Mouse (Mus musculus): ENCODE data around the gene Ano1. TPM values are rescaled to one million over a fixed set of nuclear protein-coding genes. Genes with fewer than 3 reads are reported as not detected.
A peak's percentile ranks its signal among the peaks of the same experiment; 100 is the strongest.

The Ano1 gene
- total and polyA plus RNA-seq, 2 experiments from 2014 or later, result 7.5 to 11.6 TPM

DNA sequence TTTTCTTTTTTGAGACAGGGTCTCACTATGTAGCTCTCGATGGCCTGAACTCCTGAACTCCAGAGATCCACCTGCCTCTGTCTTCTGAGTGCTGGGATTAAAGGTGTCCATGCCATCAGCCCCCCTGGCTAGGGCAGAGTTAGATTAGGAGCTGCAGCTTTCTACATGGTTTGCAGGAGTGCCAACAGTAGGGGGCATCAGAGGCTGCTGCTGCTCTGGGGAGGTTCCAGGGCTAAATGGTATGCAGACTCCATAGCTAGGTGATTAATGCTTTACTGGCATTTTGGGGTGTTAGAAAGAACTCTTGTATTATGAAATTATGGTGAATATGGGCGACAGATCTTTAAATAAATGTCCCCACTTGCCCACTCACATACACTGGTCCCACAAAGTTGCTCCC is 164.5 kb downstream of the Ano1 start:
- H3K27me3 ChIP-seq (ENCODE audit: insufficient read depth, low read length), result no peaks in the 10 kb centered on the region
- H3K9ac ChIP-seq (replicated peaks; ENCODE audit: low read length, poor library complexity, severe bottlenecking), result no peak overlapping the region
- peak; percentile 57 for DNase-seq (ENCODE audit: low spot score)
- no peak overlapping the region for H3K4me2 ChIP-seq (ENCODE audit: low read depth, low read length, poor library complexity, severe bottlenecking)
- no peak for ATAC-seq (ENCODE audit: low FRiP score)
- 58% methylated on average over 2 of the region's 2 CpGs for WGBS
- no peak overlapping the region for H3K4me3 ChIP-seq (ENCODE audit: low read depth, low read length)
- no peak overlapping the region for H3K27ac ChIP-seq (ENCODE audit: low read depth, low read length)
- peaks cover 4% of the 10 kb centered on the region; the same call in 1 of the 2 replicates for H3K4me1 ChIP-seq (ENCODE audit: insufficient read depth, low read length)
- peak; percentile 74 for TF ChIP-seq CTCF (IDR thresholded peaks at IDR 0.05)
- H3K9me3 ChIP-seq (ENCODE audit: low read length), result no peaks in the 10 kb centered on the region
- peaks cover 4% of the 10 kb centered on the region; the same call in 1 of the 2 replicates for H3K36me3 ChIP-seq (ENCODE audit: insufficient read depth, low read length)

DNA sequence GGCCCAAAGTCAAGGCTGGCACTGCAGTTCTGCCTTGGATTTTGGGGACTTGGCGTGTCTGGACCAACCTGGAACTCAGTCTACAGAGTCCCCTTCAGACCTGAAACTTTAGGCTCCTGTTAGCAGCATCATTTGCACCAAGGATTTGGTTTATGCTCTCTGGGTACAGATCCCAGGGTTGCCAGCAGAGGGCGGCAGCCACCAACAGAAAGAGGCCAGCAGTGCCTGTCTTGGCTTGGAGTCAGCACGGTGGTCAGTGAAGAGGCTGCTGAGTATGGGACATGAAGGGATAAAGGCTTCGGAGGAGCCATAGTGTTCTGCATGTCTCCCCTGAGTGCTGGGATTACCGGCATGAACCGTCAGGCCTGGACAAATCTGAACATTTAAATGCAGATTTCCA is 166.1 kb downstream of the Ano1 start:
- Histone ChIP-seq H3K27me3 (ENCODE audit: insufficient read depth, low read length) (no peaks in the 10 kb centered on the region), H3K4me3 (ENCODE audit: low read depth, low read length) (no peak overlapping the region), H3K27ac (ENCODE audit: low read depth, low read length) (no peak overlapping the region), H3K9ac (replicated peaks; ENCODE audit: low read length, poor library complexity, severe bottlenecking) (no peak overlapping the region), H3K4me2 (ENCODE audit: low read depth, low read length, poor library complexity, severe bottlenecking) (no peak overlapping the region), H3K4me1 (ENCODE audit: insufficient read depth, low read length) (peaks cover 11% of the 10 kb centered on the region), H3K36me3 (ENCODE audit: insufficient read depth, low read length) (no peaks in the 10 kb centered on the region), H3K9me3 (ENCODE audit: low read length) (no peaks in the 10 kb centered on the region)
- no peak for ATAC-seq (ENCODE audit: low FRiP score)
- peak; percentile 97 for TF ChIP-seq CTCF (IDR thresholded peaks at IDR 0.05)
- WGBS, result 7% methylated on average over 6 of the region's 6 CpGs
- peak; percentile 82 for DNase-seq (ENCODE audit: low spot score)

DNA sequence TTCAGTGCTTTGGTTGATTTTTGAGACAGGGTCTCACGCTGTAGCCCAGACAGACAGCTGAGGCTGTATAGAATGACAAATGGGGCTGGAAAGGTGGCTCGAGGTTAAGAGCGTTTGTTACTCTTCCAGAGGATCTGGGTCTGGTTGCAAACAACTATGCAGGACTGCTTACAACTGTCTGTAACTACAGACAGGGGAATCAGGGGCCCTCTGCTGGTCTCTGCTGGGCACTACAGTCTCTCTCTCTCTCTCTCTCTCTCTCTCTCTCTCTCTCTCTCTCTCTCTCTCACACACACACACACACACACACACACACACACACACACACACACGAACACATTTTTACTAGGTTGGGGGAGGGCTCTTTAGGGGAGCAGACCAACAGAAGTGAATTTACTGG is 168.2 kb downstream of the Ano1 start:
- DNase-seq (ENCODE audit: low spot score), result peak; percentile 81
- no peak for ATAC-seq (ENCODE audit: low FRiP score)
- Histone ChIP-seq H3K36me3 (ENCODE audit: insufficient read depth, low read length) (no peaks in the 10 kb centered on the region; the same call in 1 of the 2 replicates), H3K4me3 (ENCODE audit: low read depth, low read length) (no peak overlapping the region), H3K4me2 (ENCODE audit: low read depth, low read length, poor library complexity, severe bottlenecking) (no peak overlapping the region), H3K27ac (ENCODE audit: low read depth, low read length) (no peak overlapping the region), H3K9ac (replicated peaks; ENCODE audit: low read length, poor library complexity, severe bottlenecking) (no peak overlapping the region), H3K4me1 (ENCODE audit: insufficient read depth, low read length) (peaks cover 13% of the 10 kb centered on the region), H3K9me3 (ENCODE audit: low read length) (no peaks in the 10 kb centered on the region), H3K27me3 (ENCODE audit: insufficient read depth, low read length) (no peaks in the 10 kb centered on the region)
- WGBS, result 5% methylated on average over 4 of the region's 4 CpGs
- peak; percentile 79 for TF ChIP-seq CTCF (IDR thresholded peaks at IDR 0.05)

DNA sequence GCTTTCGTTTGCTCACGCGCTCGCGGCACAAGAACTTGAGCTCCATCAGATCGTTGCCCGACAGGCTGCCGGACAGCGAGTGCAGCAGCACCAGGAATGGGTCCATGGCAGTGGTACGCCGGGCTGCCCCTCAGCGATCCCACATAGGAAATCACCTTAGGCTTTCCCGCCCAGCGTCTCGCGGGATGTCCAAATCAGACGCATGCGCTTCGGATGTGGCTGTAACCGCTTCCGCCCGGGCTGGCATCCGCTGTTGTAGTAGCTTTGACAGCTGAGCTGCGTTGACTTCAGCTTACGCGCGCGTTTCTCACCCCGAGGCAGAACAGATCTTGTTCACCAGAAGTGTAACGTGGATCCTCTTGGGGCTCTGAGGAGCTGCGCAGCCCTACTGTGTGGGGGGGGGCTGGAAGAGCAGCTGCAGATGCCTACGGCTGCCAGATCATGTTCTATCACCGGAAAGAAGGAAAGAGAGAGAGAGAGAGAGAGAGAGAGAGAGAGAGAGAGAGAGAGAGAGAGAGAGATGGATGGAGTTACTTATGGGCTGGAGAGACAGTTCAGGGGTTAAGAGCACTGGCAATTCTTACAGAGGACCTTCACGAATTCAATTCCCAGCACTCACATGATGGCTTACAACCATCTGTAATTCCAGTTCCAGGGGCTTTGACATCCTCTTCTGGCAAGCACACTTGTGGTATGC is 169.3 kb downstream of the Ano1 start, which contains the start of gene Fadd:
Gene Fadd (minus strand): TSS at position 180 of the 697 bp plus-strand sequence.
- H3K27me3 ChIP-seq (ENCODE audit: insufficient read depth, low read length), result no peaks in the 10 kb centered on the region
- no peaks in the 10 kb centered on the region; the same call in 1 of the 2 replicates for H3K36me3 ChIP-seq (ENCODE audit: insufficient read depth, low read length)
- H3K4me3 ChIP-seq (ENCODE audit: low read depth, low read length), result peak within 1 kb of the TSS; percentile 76
- peak; percentile 90 for ATAC-seq (ENCODE audit: low FRiP score)
- H3K9ac ChIP-seq (replicated peaks; ENCODE audit: low read length, poor library complexity, severe bottlenecking), result peak within 1 kb of the TSS; percentile 83
- peak within 1 kb of the TSS; percentile 91 for H3K27ac ChIP-seq (ENCODE audit: low read depth, low read length)
- no peak; the same call in 1 of the 2 replicates for TF ChIP-seq CTCF (IDR thresholded peaks at IDR 0.05)
- no peaks in the 10 kb centered on the region for H3K9me3 ChIP-seq (ENCODE audit: low read length)
- peak; percentile 96 for DNase-seq (ENCODE audit: low spot score)
- WGBS, result 1% methylated on average over 34 of the region's 34 CpGs
- H3K4me2 ChIP-seq (ENCODE audit: low read depth, low read length, poor library complexity, severe bottlenecking), result peak within 1 kb of the TSS; percentile 83
- peaks cover 13% of the 10 kb centered on the region for H3K4me1 ChIP-seq (ENCODE audit: insufficient read depth, low read length)

DNA sequence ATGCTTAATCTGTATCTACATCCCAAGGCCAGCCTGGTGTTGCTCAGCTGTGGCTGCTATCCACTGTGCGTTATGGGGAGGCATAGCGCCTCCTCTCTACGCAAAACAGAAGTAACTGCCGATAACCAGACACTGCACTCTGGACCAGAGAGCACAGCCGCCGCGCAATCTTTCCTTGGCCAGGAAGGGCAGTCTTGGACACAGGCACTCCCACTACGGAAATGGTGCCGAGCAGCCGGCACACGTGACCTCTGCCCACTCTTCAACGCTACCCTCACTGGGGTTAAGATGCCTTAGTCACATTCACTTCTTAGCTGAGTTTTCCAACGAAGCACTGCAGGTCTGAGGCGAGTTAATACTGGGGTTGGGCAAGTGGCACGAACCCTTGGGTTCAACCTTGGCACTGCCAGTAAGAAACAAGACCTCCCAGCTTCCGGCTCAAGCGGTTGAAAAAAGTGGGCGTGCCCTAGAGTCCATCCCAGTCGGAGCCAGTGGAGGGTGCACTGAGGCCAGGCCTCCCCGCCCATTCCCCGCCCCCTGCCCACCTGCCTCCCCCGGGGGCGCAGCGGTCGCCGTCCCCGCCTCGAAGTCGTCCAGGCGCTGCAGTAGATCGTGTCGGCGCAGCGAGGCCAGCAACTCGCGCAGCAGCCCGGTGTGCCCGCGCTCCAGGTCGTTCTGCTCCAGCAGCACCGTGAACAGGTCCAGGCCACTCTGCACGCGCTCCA is 170.1 kb downstream of the Ano1 start:
- H3K36me3 ChIP-seq (ENCODE audit: insufficient read depth, low read length), result no peaks in the 10 kb centered on the region; the same call in 1 of the 2 replicates
- peak overlapping the region; percentile 91 for H3K27ac ChIP-seq (ENCODE audit: low read depth, low read length)
- H3K27me3 ChIP-seq (ENCODE audit: insufficient read depth, low read length), result no peaks in the 10 kb centered on the region
- no peaks in the 10 kb centered on the region for H3K9me3 ChIP-seq (ENCODE audit: low read length)
- DNase-seq (ENCODE audit: low spot score), result peak; percentile 87
- H3K4me3 ChIP-seq (ENCODE audit: low read depth, low read length), result peak overlapping the region; percentile 76
- peak overlapping the region; percentile 83 for H3K9ac ChIP-seq (replicated peaks; ENCODE audit: low read length, poor library complexity, severe bottlenecking)
- peaks cover 13% of the 10 kb centered on the region for H3K4me1 ChIP-seq (ENCODE audit: insufficient read depth, low read length)
- WGBS, result under 1% methylated on average over 42 of the region's 43 CpGs
- ATAC-seq (ENCODE audit: low FRiP score), result peak; percentile 86
- H3K4me2 ChIP-seq (ENCODE audit: low read depth, low read length, poor library complexity, severe bottlenecking), result peak overlapping the region; percentile 83
- TF ChIP-seq CTCF (IDR thresholded peaks at IDR 0.05), result peak; percentile 82

DNA sequence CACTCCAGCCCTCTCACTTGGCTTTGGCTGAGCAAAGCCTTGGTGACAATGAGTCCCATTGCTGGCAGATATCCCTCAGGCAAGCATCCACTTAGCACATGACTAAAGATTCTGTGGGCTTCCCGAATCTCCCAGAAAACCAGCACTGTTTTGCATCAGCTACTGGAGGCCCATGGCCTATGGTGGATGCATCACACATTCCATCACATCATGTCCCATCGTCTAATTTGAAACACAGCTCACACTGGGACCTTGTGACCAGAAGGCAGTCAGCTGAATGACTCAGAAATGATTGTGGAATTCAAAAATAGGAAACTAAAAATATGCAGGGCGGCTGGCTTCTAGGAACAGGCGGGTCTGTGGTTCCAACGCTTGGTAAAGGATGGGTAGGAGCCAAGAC is 173.9 kb downstream of the Ano1 start:
- Histone ChIP-seq H3K4me1 (ENCODE audit: insufficient read depth, low read length) (peaks cover 12% of the 10 kb centered on the region), H3K4me2 (ENCODE audit: low read depth, low read length, poor library complexity, severe bottlenecking) (no peak overlapping the region), H3K27me3 (ENCODE audit: insufficient read depth, low read length) (no peaks in the 10 kb centered on the region), H3K9me3 (ENCODE audit: low read length) (no peaks in the 10 kb centered on the region), H3K4me3 (ENCODE audit: low read depth, low read length) (no peak overlapping the region), H3K36me3 (ENCODE audit: insufficient read depth, low read length) (no peaks in the 10 kb centered on the region; the same call in 1 of the 2 replicates), H3K9ac (replicated peaks; ENCODE audit: low read length, poor library complexity, severe bottlenecking) (no peak overlapping the region), H3K27ac (ENCODE audit: low read depth, low read length) (no peak overlapping the region)
- no peak for TF ChIP-seq CTCF (IDR thresholded peaks at IDR 0.05)
- DNase-seq (ENCODE audit: low spot score) (no peak), ATAC-seq (ENCODE audit: low FRiP score) (no peak)
- 97% methylated on average over 5 of the region's 5 CpGs for WGBS

All from midbrain, postnatal 0 days (tissue).